Mouse (Mus musculus) limb, embryonic 14.5 days (tissue): ENCODE results near the gene Gpr75. TPM values are rescaled to one million over a fixed set of nuclear protein-coding genes. Genes with fewer than 3 reads are reported as not detected.

ENCODE experiments used
- ATAC-seq: fragments of 200-750 bp; cut with Nextera tagmentation; 2 replicates; pipeline ENCODE4 v1.8.0; 2017; ENCODE audit warnings: low read depth, moderate number of reproducible peaks, moderate TSS enrichment; ENCODE audit not compliant: low FRiP score
- DNase-seq: peaks from one replicate; pipeline ENCODE4 v3.0.0-alpha.2; 2015; ENCODE audit warnings: low spot score
- H3K27ac ChIP-seq: fragments of 300-500 bp; sonication (generic); replicated peaks from 2 replicates; pipeline ENCODE4 v1.5.1; 2014; ENCODE audit warnings: low read depth, mild to moderate bottlenecking, low read length, moderate library complexity, mixed read lengths
- H3K27me3 ChIP-seq: fragments of 300-500 bp; sonication (generic); 2 replicates; pipeline ENCODE4 v1.6.1; 2014; ENCODE audit warnings: low read length, mixed read lengths; ENCODE audit not compliant: control insufficient read depth, insufficient read depth
- H3K36me3 ChIP-seq: fragments of 300-500 bp; sonication (generic); 2 replicates; pipeline ENCODE4 v1.6.1; 2014; ENCODE audit warnings: mild to moderate bottlenecking, low read length, moderate library complexity, mixed read lengths; ENCODE audit not compliant: control insufficient read depth, insufficient read depth
- H3K4me1 ChIP-seq: fragments of 300-500 bp; sonication (generic); 2 replicates; pipeline ENCODE4 v1.6.1; 2014; ENCODE audit warnings: antibody characterized with exemption, low read length, mixed read lengths; ENCODE audit not compliant: control insufficient read depth, insufficient read depth
- H3K4me2 ChIP-seq: fragments of 300-500 bp; sonication (generic); replicated peaks from 2 replicates; pipeline ENCODE4 v1.6.1; 2014; ENCODE audit warnings: low read depth, mild to moderate bottlenecking, low read length, moderate library complexity; ENCODE audit not compliant: severe bottlenecking
- H3K4me3 ChIP-seq: fragments of 300-500 bp; sonication (generic); replicated peaks from 2 replicates; pipeline ENCODE4 v1.5.1; 2014; ENCODE audit warnings: low read length
- H3K9ac ChIP-seq: fragments of 300-500 bp; sonication (generic); 2 replicates; pipeline ENCODE4 v1.6.1; 2014; ENCODE audit warnings: mild to moderate bottlenecking, low read depth, low read length, moderate library complexity; ENCODE audit not compliant: severe bottlenecking
- H3K9me3 ChIP-seq: fragments of 300-500 bp; sonication (generic); 2 replicates; pipeline ENCODE4 v1.6.1; 2016; ENCODE audit warnings: low read length; ENCODE audit not compliant: control insufficient read depth
- POLR2A ChIP-seq: fragments of 200-500 bp; IDR thresholded peaks from 2 replicates; pipeline ENCODE4 v1.8.0; 2012; ENCODE audit warnings: inconsistent platforms, mild to moderate bottlenecking, moderate library complexity, borderline replicate concordance; ENCODE audit not compliant: insufficient read depth, insufficient read length; ENCODE audit errors: extremely low read depth
- WGBS: fragments of 180-500 bp; shearing (Covaris S2); extraction: QIAGEN DNeasy Blood & Tissue Kit; methylation state at CpG from one replicate; pipeline ENCODE4 v1.1.7; 2014; 5-methylcytosine and 5-hydroxymethylcytosine counted together
- polyA plus RNA-seq, 2 experiments: library from polyadenylated mRNA; depleted of rRNA in 1 of 2; stranded (reverse) in 1 of 2; unstranded in 1 of 2; fragments of >200 nt; fragmentation: Nextera tagmentation in 1 of 2; extraction: Ambion mirVana in 1 of 2; gene quantifications; 2 replicates each; pipeline versions ENCODE4 v1.2.1 to v1.2.3; 2012 to 2014

The Gpr75 gene
- polyA plus RNA-seq, 2 experiments, result 0.14 to 0.44 TPM

GRCm38 (mm10) chr11:30928498-30928897, 43.3 kb downstream of the Gpr75 start:
- no peak for TF ChIP-seq POLR2A
- Histone ChIP-seq H3K27me3 (no peaks in the 10 kb centered on the region), H3K27ac (no peak overlapping the region), H3K4me2 (no peak overlapping the region), H3K4me1 (no peaks in the 10 kb centered on the region), H3K36me3 (peaks cover 30% of the 10 kb centered on the region), H3K4me3 (no peak overlapping the region), H3K9me3 (no peaks in the 10 kb centered on the region), H3K9ac (no peak overlapping the region)
- WGBS, result no CpG with 5 or more reads among the region's 1 CpGs
- ATAC-seq (no peak), DNase-seq (no peak)

Other genes starting within 250 kb of the Gpr75 start
- 3.4 and 8.0 TPM in 2 replicates for gene Acyp2, start 235.8 kb upstream of the Gpr75 start, polyA plus RNA-seq (2012; rRNA removed)
- gene Acyp2, start 235.8 kb upstream of the Gpr75 start, polyA plus RNA-seq (2014; fragmentation: Nextera tagmentation; extraction: Ambion mirVana), result 9.6 and 11.1 TPM in 2 replicates
- 43.7 and 46.1 TPM in 2 replicates for gene Psme4, start 113.6 kb upstream of the Gpr75 start, polyA plus RNA-seq (2012; rRNA removed)
- gene Psme4, start 113.6 kb upstream of the Gpr75 start, polyA plus RNA-seq (2014; fragmentation: Nextera tagmentation; extraction: Ambion mirVana), result 28.6 and 31.3 TPM in 2 replicates
- 13.8 and 15.3 TPM in 2 replicates for gene Asb3, start 58 bp downstream of the Gpr75 start, polyA plus RNA-seq (2012; rRNA removed)
- gene Asb3, start 58 bp downstream of the Gpr75 start, polyA plus RNA-seq (2014; fragmentation: Nextera tagmentation; extraction: Ambion mirVana), result 31.5 and 38.1 TPM in 2 replicates
- gene Erlec1, start 69.0 kb downstream of the Gpr75 start, polyA plus RNA-seq (2012; rRNA removed), result 26.9 and 38.4 TPM in 2 replicates
- gene Erlec1, start 69.0 kb downstream of the Gpr75 start, polyA plus RNA-seq (2014; fragmentation: Nextera tagmentation; extraction: Ambion mirVana), result 15.2 and 15.6 TPM in 2 replicates
- 3.0 and 5.1 TPM in 2 replicates for gene Chac2, start 101.0 kb downstream of the Gpr75 start, polyA plus RNA-seq (2012; rRNA removed)
- 10.9 and 12.0 TPM in 2 replicates for gene Chac2, start 101.0 kb downstream of the Gpr75 start, polyA plus RNA-seq (2014; fragmentation: Nextera tagmentation; extraction: Ambion mirVana)